Mouse (Mus musculus) CH12.LX (cell line): ENCODE results near the gene Capn11.

Experiments used
- CTCF ChIP-seq, 2 experiments: IDR thresholded peaks in 1 of 2; conservative IDR thresholded peaks in 1 of 2; 2 replicates each; pipeline ENCODE4 v1.5.1; 2011 to 2012; ENCODE audit warnings: low read depth in 2 of 2, low read length in 2 of 2, improper control_type of control experiment in 1 of 2, inconsistent platforms in 1 of 2, mild to moderate bottlenecking in 1 of 2, moderate library complexity in 1 of 2
- GABPA ChIP-seq: IDR thresholded peaks from 2 replicates; pipeline ENCODE4 v1.6.1; 2012; ENCODE audit warnings: low read depth, low read length, improper control_type of control experiment, inconsistent platforms; ENCODE audit not compliant: insufficient replicate concordance
- MAX ChIP-seq: IDR thresholded peaks from 2 replicates; pipeline ENCODE4 v1.6.1; 2011; ENCODE audit warnings: low read length, improper control_type of control experiment
- POLR2A ChIP-seq: IDR thresholded peaks from 2 replicates; pipeline ENCODE4 v1.6.1; 2011; ENCODE audit warnings: low read depth, mild to moderate bottlenecking, improper control_type of control experiment, low read length
- USF2 ChIP-seq: conservative IDR thresholded peaks from 2 replicates; pipeline ENCODE4 v1.6.1; 2011; ENCODE audit warnings: low read depth, low read length, improper control_type of control experiment

DNA sequence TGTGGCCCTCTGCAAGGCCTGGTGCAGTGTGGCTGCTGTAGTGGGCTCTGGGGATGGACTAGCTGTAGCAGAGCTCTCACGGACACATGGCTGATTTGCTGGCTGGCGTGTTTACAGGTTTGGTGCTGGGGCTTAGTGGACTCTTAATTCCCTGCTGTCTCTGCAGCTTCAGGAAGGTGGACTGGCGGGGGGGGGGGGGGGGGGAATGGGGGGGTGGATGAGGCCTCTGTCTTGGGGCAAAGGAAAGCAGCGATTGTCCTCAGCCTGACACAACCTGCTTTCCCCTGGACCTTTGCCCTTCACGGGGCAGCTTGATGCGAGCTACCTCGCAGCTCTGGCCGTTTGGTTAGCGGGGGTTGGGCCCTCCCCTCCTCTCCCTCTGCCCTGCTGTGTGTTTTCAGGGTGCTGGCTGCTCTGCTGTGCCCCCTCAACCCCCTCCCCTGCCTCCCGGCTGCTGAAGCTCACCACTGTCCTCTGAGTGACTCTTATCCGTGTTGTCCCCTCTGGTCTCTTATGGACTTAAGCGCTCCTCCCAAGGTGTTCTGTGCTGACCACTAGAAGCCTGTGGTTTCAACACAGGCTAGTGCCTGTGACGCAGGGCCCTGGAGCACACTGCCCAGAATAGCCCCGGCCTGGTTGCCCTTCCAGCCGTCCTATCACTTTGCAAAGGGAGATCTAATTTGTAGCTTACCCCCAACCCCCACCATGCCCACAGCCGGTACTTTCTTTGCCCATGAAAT, 41.5 kb upstream of the Capn11 start:
- no peak for TF ChIP-seq CTCF (conservative IDR thresholded peaks at IDR 0.05 in 1 of 2, IDR thresholded peaks at IDR 0.05 in 1 of 2; ENCODE audit: low read depth in 2 of 2, low read length in 2 of 2)
- no peak for TF ChIP-seq MAX
- TF ChIP-seq USF2, result no peak
- no peak for TF ChIP-seq GABPA
- no peak for TF ChIP-seq POLR2A
